Mouse (Mus musculus) ovary, adult 10 weeks (tissue): ENCODE measurements around the gene Twistnb. TPM values are rescaled to one million over a fixed set of nuclear protein-coding genes. Genes with fewer than 3 reads are reported as not detected.

Experiments used
- polyA plus RNA-seq: library from polyadenylated mRNA; stranded (reverse); fragments of 350-450 nt; fragmentation: Illumina TruSeq; extraction: RNeasy Lipid Tissue Mini Kit (QIAGEN cat#74804); gene quantifications from one replicate; pipeline ENCODE4 v1.2.3, GENCODE M21; 2014

Twistnb gene
- polyA plus RNA-seq = 95.8 TPM

DNA sequence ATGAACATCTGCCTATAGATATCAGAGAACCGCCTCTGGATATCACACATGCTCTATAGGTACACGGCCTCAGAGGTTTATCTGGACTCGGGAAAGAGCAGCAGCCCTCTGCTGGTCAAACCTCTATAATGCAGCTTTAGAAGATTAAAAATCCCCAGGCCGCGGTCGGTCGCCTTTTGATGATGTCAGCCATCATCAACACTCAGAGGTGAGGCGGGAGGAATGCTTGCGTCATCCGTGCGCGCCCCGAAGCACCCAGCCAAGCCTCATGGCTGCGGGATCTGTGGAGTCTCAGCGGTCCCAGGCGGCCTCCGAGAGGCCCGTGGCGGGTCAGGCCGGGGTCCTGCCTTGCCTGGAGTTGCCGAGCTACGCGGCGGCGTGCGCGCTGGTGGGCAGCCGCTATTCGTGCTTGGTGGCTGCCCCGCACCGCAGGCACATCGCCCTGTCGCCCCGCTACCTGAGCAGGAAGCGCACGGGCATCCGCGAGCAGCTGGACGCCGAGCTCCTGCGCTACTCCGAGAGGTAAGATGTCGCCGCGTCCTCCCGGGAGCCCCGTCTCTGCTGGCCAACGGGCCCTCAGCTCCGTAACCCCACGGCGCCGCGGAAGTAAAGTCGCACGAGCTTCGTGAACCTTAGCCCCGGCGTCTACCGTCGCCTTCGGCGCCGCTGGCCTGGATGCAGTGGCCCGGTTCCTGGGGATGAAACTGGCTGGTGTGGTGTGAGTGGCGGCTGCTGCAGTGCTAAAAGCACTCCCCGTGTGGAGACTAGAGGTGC lies at the start of gene Twistnb:
TSS of gene Twistnb (plus strand) at position 249 of the 774 bp plus-strand sequence.

GRCm38 (mm10) chr12:33394804-33395623 lies 34.4 kb upstream of the Twistnb start, which contains the start of gene Efcab10:
TSS of gene Efcab10 (plus strand) at chr12:33394854.

Other genes with a start within 250 kb of the Twistnb start
- gene Efcab10, start 34.8 kb upstream of the Twistnb start, polyA plus RNA-seq = 17.3 TPM